In genomic region chr4:153082166-153082565, GRCm38 (mm10) we compare ENCODE assay signal across 11 mouse cellular contexts.
A peak's percentile ranks its signal among the peaks of the same experiment; 100 is the strongest.
DNase-seq lines count a peak whose midpoint lies in the region; ATAC-seq and TF ChIP-seq lines count a peak whose summit lies in the region.
"Had no signal": no experiment of that assay in that cellular context is flagged by ENCODE, and none has a peak within 500 bp of the region (broad histone marks: within the 10 kb centered on the region; RNA-seq: fewer than 3 reads in every experiment).

No protein-coding gene starts in this region.

- no peaks in the 10 kb centered on the region for H3K27me3 ChIP-seq in intestine, embryonic 14.5 days (replicated peaks; ENCODE audit: control insufficient read depth, insufficient read depth, low read length)
- H3K27me3 ChIP-seq in intestine, postnatal 0 days (replicated peaks; ENCODE audit: control insufficient read depth, insufficient read depth, low read length), result no peaks in the 10 kb centered on the region
- H3K27me3 ChIP-seq in megakaryocyte, embryonic 14.5 days (replicated peaks), result no peaks in the 10 kb centered on the region
- H3K27me3 ChIP-seq in kidney, postnatal 0 days (ENCODE audit: insufficient read depth, low read length), result no peaks in the 10 kb centered on the region
- H3K27me3 ChIP-seq in stomach, embryonic 15.5 days (replicated peaks), result no peaks in the 10 kb centered on the region
- H3K27me3 ChIP-seq: intestine, embryonic 15.5 days had no signal

- H3K27ac ChIP-seq in intestine, embryonic 14.5 days (ENCODE audit: low read depth), result no peak overlapping the region
- H3K27ac ChIP-seq in intestine, postnatal 0 days (ENCODE audit: low read depth, low read length), result no peak overlapping the region
- H3K27ac ChIP-seq in kidney, postnatal 0 days, result no peak overlapping the region
- H3K27ac ChIP-seq in stomach, embryonic 15.5 days, result no peak overlapping the region
- H3K27ac ChIP-seq: intestine, embryonic 15.5 days had no signal

- H3K9me3 ChIP-seq in intestine, embryonic 14.5 days (ENCODE audit: control insufficient read depth, low read length), result no peaks in the 10 kb centered on the region
- H3K9me3 ChIP-seq in intestine, postnatal 0 days (ENCODE audit: control insufficient read depth), result no peaks in the 10 kb centered on the region
- H3K9me3 ChIP-seq in megakaryocyte, embryonic 14.5 days, result peaks cover 91% of the 10 kb centered on the region
- no peaks in the 10 kb centered on the region for H3K9me3 ChIP-seq in kidney, postnatal 0 days (replicated peaks; ENCODE audit: low read length)
- no peaks in the 10 kb centered on the region for H3K9me3 ChIP-seq in stomach, embryonic 15.5 days
- H3K9me3 ChIP-seq: intestine, embryonic 15.5 days had no signal

- H3K36me3 ChIP-seq in intestine, embryonic 14.5 days (ENCODE audit: control insufficient read depth, insufficient read depth, low read length), result no peaks in the 10 kb centered on the region
- no peaks in the 10 kb centered on the region for H3K36me3 ChIP-seq in intestine, postnatal 0 days (ENCODE audit: control insufficient read depth, insufficient read depth)
- H3K36me3 ChIP-seq in megakaryocyte, embryonic 14.5 days (replicated peaks; ENCODE audit: low read length), result no peaks in the 10 kb centered on the region
- H3K36me3 ChIP-seq in kidney, postnatal 0 days (ENCODE audit: insufficient read depth, low read length), result no peaks in the 10 kb centered on the region
- no peaks in the 10 kb centered on the region for H3K36me3 ChIP-seq in stomach, embryonic 15.5 days
- H3K36me3 ChIP-seq: intestine, embryonic 15.5 days had no signal

- H3K4me2 ChIP-seq in intestine, embryonic 14.5 days (ENCODE audit: low read length), result no peak overlapping the region
- no peak overlapping the region for H3K4me2 ChIP-seq in intestine, postnatal 0 days (replicated peaks; ENCODE audit: low read depth)
- no peak overlapping the region for H3K4me2 ChIP-seq in kidney, postnatal 0 days (ENCODE audit: low read length)
- no peak overlapping the region for H3K4me2 ChIP-seq in stomach, embryonic 15.5 days
- H3K4me2 ChIP-seq: intestine, embryonic 15.5 days had no signal

- DNase-seq in intestine, embryonic 14.5 days (ENCODE audit: low spot score), result peak; percentile 57
- peak; percentile 52 for DNase-seq in kidney, postnatal 0 days (ENCODE audit: low spot score)
- no peak for DNase-seq in Muller cell, postnatal 12 days (ENCODE audit: inconsistent ontology term)

- H3K4me3 ChIP-seq in intestine, embryonic 14.5 days (ENCODE audit: low read depth, low read length), result no peak overlapping the region
- H3K4me3 ChIP-seq in intestine, postnatal 0 days (ENCODE audit: low read depth, low read length), result no peak overlapping the region
- H3K4me3 ChIP-seq in megakaryocyte, embryonic 14.5 days (replicated peaks), result peak overlapping the region; percentile 38
- H3K4me3 ChIP-seq in kidney, postnatal 0 days (replicated peaks; ENCODE audit: low read depth, low read length), result no peak overlapping the region
- no peak overlapping the region for H3K4me3 ChIP-seq in stomach, embryonic 15.5 days (replicated peaks)
- H3K4me3 ChIP-seq: intestine, embryonic 15.5 days had no signal

- peak; percentile 53; the same call in 1 of the 2 replicates for ATAC-seq in intestine, embryonic 14.5 days (replicated peaks; ENCODE audit: low FRiP score, low TSS enrichment, low read depth)
- ATAC-seq in intestine, postnatal 0 days, result no peak
- ATAC-seq in megakaryocyte, adult 5-6 weeks (ENCODE audit: poor library complexity, severe bottlenecking), result no peak
- 0 out of 2 replicates have a peak, but pooled peaks have one; percentile 36 for ATAC-seq in kidney, postnatal 0 days (replicated peaks; ENCODE audit: low FRiP score, low read depth)
- peak; percentile 47; the same call in 1 of the 2 replicates for ATAC-seq in stomach, embryonic 15.5 days (ENCODE audit: insufficient read depth, low FRiP score, low read depth)
- no peak for ATAC-seq in monocyte, adult 5-6 weeks (replicated peaks; ENCODE audit: insufficient number of reproducible peaks, low FRiP score, low TSS enrichment, poor library complexity, severe bottlenecking)
- ATAC-seq: activated CD4-positive, CD25-positive, alpha-beta regulatory T cell, adult 4 months; forebrain, embryonic 14.5 days; intestine, embryonic 15.5 days had no signal

- no peak for TF ChIP-seq CTCF in intestine, postnatal 0 days (IDR thresholded peaks at IDR 0.05; ENCODE audit: low read depth)
- TF ChIP-seq CTCF in kidney, postnatal 0 days (IDR thresholded peaks at IDR 0.05; ENCODE audit: low read depth), result no peak

- WGBS in intestine, embryonic 14.5 days, result 30% methylated on average over 14 of the region's 14 CpGs
- WGBS in intestine, postnatal 0 days, result 23% methylated on average over 14 of the region's 14 CpGs
- WGBS in kidney, postnatal 0 days, result 42% methylated on average over 14 of the region's 14 CpGs
- 28% methylated on average over 14 of the region's 14 CpGs for WGBS in stomach, embryonic 15.5 days

- H3K9ac ChIP-seq in intestine, embryonic 14.5 days (ENCODE audit: low read length), result no peak overlapping the region
- H3K9ac ChIP-seq in intestine, postnatal 0 days (ENCODE audit: low read depth, low read length), result no peak overlapping the region
- no peak overlapping the region for H3K9ac ChIP-seq in kidney, postnatal 0 days (ENCODE audit: low read depth, low read length)
- no peak overlapping the region for H3K9ac ChIP-seq in stomach, embryonic 15.5 days
- H3K9ac ChIP-seq: intestine, embryonic 15.5 days had no signal

- no peaks in the 10 kb centered on the region for H3K4me1 ChIP-seq in intestine, embryonic 14.5 days (replicated peaks; ENCODE audit: control insufficient read depth, insufficient read depth, low read length)
- H3K4me1 ChIP-seq in intestine, postnatal 0 days (replicated peaks; ENCODE audit: control insufficient read depth, insufficient read depth, low read length), result no peaks in the 10 kb centered on the region
- H3K4me1 ChIP-seq in megakaryocyte, embryonic 14.5 days, result no peaks in the 10 kb centered on the region
- H3K4me1 ChIP-seq in kidney, postnatal 0 days (replicated peaks; ENCODE audit: insufficient read depth, low read length), result no peaks in the 10 kb centered on the region
- no peaks in the 10 kb centered on the region for H3K4me1 ChIP-seq in stomach, embryonic 15.5 days
- H3K4me1 ChIP-seq: intestine, embryonic 15.5 days had no signal

Comparison
In these comparisons a context has a peak if more than half of its experiments do, and no peak if none do; other contexts are left out.
1. ATAC-seq: peak in intestine, embryonic 14.5 days (single experiment), kidney, postnatal 0 days (single experiment) and stomach, embryonic 15.5 days (single experiment); none in intestine, postnatal 0 days (single experiment), megakaryocyte, adult 5-6 weeks (single experiment) and monocyte, adult 5-6 weeks (single experiment).